20 mouse cellular contexts compared by ENCODE assay signal in the genomic region with DNA sequence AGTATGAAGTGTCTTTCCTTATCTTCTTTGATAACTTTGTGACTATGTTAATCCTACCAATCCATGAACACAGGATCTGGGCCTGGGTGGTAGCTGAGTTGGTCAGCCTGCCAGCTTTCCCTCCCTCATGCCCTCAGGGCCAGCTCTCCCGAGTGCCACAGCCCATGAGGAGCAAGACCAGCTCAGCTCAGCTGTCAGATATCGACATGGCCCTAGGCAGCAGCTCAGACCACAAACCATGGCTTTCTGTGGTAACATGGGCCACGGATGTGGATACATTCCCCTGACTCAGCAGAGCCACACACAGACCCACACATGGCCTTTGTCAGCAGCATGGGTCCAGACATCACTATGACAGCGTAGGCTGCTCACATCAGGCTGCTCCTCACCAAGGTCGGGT.
"Had no signal": no experiment of that assay in that cellular context is flagged by ENCODE, and none has a peak within 500 bp of the region (broad histone marks: within the 10 kb centered on the region; RNA-seq: fewer than 3 reads in every experiment).

No protein-coding gene starts in this region.

- H3K4me2 ChIP-seq: lung, embryonic 15.5 days; midbrain, embryonic 13.5 days; neural tube, embryonic 12.5 days; neural tube, embryonic 15.5 days had no signal

- DNase-seq: kidney, adult 2 months; kidney, postnatal 25 days; layer of hippocampus, adult 9-11 months; lung, adult 18-20 months; lung, postnatal 10 days; lung, postnatal 36 days; retina, postnatal 1 day; thymus, adult 2 months; thymus, postnatal 14 days; thymus, postnatal 4 days had no signal

- H3K4me1 ChIP-seq: lung, embryonic 15.5 days; midbrain, embryonic 13.5 days; neural tube, embryonic 12.5 days; neural tube, embryonic 15.5 days had no signal

- H3K9me3 ChIP-seq: lung, embryonic 15.5 days had no signal

- H3K27me3 ChIP-seq: lung, embryonic 15.5 days; neural tube, embryonic 12.5 days; neural tube, embryonic 15.5 days had no signal

- ATAC-seq: midbrain, embryonic 13.5 days; midbrain, embryonic 16.5 days had no signal

- H3K4me3 ChIP-seq: layer of hippocampus, adult 2 months; lung, embryonic 15.5 days; midbrain, embryonic 10.5 days; midbrain, embryonic 13.5 days; neural tube, embryonic 12.5 days; neural tube, embryonic 15.5 days had no signal

- H3K36me3 ChIP-seq: lung, embryonic 15.5 days; midbrain, embryonic 10.5 days; midbrain, embryonic 13.5 days; neural tube, embryonic 12.5 days; neural tube, embryonic 15.5 days had no signal

- H3K27ac ChIP-seq: kidney, postnatal 0 days; layer of hippocampus, adult 2 months; liver, embryonic 14.5 days; lung, embryonic 15.5 days; midbrain, embryonic 10.5 days; midbrain, embryonic 13.5 days; neural tube, embryonic 12.5 days; neural tube, embryonic 15.5 days; stomach, postnatal 0 days had no signal

- H3K9ac ChIP-seq: liver, embryonic 14.5 days; lung, embryonic 15.5 days; midbrain, embryonic 13.5 days; neural tube, embryonic 12.5 days; neural tube, embryonic 15.5 days had no signal
